Mouse (Mus musculus) kidney, postnatal 36 days (tissue): Measurements from ENCODE around the gene Clip2.
A peak's percentile ranks its signal among the peaks of the same experiment; 100 is the strongest.
"Not testable (repeated sequence)": the region's sequence is repeated elsewhere in the genome, so short reads cannot be mapped to it uniquely, and the experiment has no call there.

Experiments used
- DNase-seq, 2 experiments: peaks; one replicate each; pipeline ENCODE4 v3.0.0; 2021 to 2022; ENCODE audit warnings: mixed read lengths in 2 of 2

Gene Clip2

GRCm38 (mm10) chr5:134455914-134456423 lies 96.3 kb downstream of the Clip2 start:
- DNase-seq: peak; percentile 68 to 69

- peak in 1 of 2 experiments; percentile 43 for DNase-seq
These were observed 96.9 kb downstream of the Clip2 start for GRCm38 (mm10) chr5:134455186-134455895.

- no peak for DNase-seq
These were observed 97.8 kb downstream of the Clip2 start for GRCm38 (mm10) chr5:134454421-134454820.

- no peak for DNase-seq
These were observed 98.7 kb downstream of the Clip2 start for GRCm38 (mm10) chr5:134453577-134453976.

- DNase-seq: not testable (repeated sequence)
These were observed 105.5 kb downstream of the Clip2 start for GRCm38 (mm10) chr5:134446755-134447154.

GRCm38 (mm10) chr5:134445895-134446294 lies 106.3 kb downstream of the Clip2 start:
- no peak for DNase-seq

GRCm38 (mm10) chr5:134445208-134445831 lies 106.9 kb downstream of the Clip2 start:
- no peak for DNase-seq

GRCm38 (mm10) chr5:134444473-134444872 lies 107.8 kb downstream of the Clip2 start:
- DNase-seq: no peak

- no peak for DNase-seq
These were observed 110.2 kb downstream of the Clip2 start for GRCm38 (mm10) chr5:134442066-134442465.

- DNase-seq: no peak
These were observed 111.1 kb downstream of the Clip2 start for GRCm38 (mm10) chr5:134441105-134441504.

GRCm38 (mm10) chr5:134440098-134440497 lies 112.1 kb downstream of the Clip2 start:
- DNase-seq: peak; percentile 57 to 66

GRCm38 (mm10) chr5:134439481-134439880 lies 112.8 kb downstream of the Clip2 start:
- DNase-seq: no peak
